Mouse (Mus musculus): ENCODE data around the gene Aars2.

Aars2 gene

DNA sequence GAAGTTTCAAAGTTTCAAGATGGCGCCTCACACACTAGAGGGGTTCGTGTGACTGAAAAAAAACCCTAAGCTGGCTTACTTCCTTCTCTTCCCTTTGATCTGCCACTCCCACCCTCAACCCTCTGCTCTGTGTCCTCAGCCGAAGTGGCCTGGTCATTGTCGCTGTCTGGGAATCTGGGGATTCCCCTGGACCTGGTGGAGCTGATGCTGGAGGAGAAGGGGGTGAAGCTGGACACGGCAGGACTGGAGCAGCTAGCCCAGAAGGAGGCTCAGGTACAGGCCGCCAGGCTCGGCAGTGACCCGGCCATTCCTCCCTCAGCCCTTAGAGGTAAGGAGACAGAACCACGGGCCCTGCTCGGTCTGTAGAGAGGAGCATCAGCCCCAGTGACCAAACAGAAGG is 9.2 kb downstream of the Aars2 start:
- H3K27me3 ChIP-seq (ENCODE audit: control insufficient read depth, insufficient read depth, low read length, poor library complexity, severe bottlenecking): no peaks in the 10 kb centered on the region
- no peak for DNase-seq (ENCODE audit: low read depth, low spot score)
- H3K36me3 ChIP-seq (ENCODE audit: control insufficient read depth, insufficient read depth, low read length, poor library complexity, severe bottlenecking): no peaks in the 10 kb centered on the region; the same call in 1 of the 2 replicates

DNA sequence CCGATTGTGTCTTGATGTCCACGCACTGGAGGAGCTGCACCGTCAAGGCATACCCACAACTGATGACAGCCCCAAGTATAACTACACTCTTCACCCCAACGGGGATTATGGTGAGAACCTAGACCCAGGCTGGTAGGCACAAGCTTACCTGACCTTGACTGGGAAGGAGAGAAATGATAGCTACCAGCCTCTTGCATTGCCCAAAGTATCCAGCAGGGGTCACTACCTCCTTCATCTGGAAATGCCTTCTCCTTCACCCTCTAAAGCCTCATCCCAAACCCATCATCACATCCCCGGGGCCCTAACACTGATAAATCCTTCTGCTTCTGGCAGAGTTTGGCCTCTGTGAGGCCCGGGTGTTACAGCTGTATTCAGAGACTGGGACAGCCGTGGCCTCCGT is 9.8 kb downstream of the Aars2 start:
- Histone ChIP-seq H3K27me3 (ENCODE audit: control insufficient read depth, insufficient read depth, low read length, poor library complexity, severe bottlenecking) (no peaks in the 10 kb centered on the region), H3K36me3 (ENCODE audit: control insufficient read depth, insufficient read depth, low read length, poor library complexity, severe bottlenecking) (no peaks in the 10 kb centered on the region; the same call in 1 of the 2 replicates)
- DNase-seq (ENCODE audit: low read depth, low spot score): peak; percentile 86

DNA sequence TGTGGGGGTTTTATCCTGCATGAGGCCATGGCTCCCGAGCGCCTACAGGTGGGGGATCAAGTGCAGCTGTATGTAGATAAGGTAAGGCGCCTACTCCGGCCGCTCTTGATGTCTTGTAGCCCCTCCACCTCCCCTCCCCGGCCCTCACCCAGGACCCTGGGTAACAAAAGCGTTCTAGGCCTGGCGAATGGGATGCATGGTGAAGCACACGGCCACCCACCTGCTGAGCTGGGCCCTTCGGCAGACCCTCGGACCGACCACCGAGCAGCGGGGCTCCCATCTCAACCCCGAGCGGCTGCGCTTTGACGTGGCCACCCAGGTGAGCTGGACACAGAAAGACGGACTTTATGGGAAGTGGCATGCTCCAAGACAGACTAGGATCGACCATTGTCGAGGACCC is 10.5 kb downstream of the Aars2 start:
- DNase-seq (ENCODE audit: low read depth, low spot score): no peak
- Histone ChIP-seq H3K27me3 (ENCODE audit: control insufficient read depth, insufficient read depth, low read length, poor library complexity, severe bottlenecking) (no peaks in the 10 kb centered on the region), H3K36me3 (ENCODE audit: control insufficient read depth, insufficient read depth, low read length, poor library complexity, severe bottlenecking) (no peaks in the 10 kb centered on the region; the same call in 1 of the 2 replicates)

DNA sequence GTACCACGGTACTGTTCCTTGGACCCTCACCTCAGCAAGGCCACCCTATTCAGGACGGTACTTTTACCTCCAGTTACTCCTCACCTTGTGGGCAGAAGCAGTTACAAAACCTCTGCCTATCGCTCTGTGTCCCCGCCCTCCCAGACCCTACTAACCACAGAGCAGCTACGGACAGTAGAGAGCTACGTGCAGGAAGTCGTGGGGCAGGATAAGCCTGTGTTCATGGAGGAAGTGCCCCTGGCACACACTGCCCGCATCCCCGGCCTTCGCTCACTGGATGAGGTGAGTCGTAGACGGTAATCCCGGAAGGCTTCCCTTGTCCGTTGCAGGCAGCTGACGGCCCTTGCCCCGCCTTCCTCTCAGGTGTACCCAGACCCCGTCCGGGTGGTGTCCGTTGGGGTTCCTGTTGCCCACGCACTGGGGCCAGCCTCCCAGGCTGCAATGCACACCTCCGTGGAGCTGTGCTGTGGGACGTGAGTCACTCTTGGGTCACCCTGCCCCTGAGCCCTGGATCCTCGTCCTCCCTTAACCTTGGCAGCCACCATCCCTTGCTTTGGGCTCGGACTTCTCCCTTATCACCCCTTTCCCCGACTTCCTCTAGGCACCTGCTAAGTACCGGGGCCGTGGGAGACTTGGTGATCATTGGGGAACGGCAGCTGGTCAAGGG is 11.0 kb downstream of the Aars2 start:
- no peaks in the 10 kb centered on the region; the same call in 1 of the 2 replicates for H3K36me3 ChIP-seq (ENCODE audit: control insufficient read depth, insufficient read depth, low read length, poor library complexity, severe bottlenecking)
- H3K27me3 ChIP-seq (ENCODE audit: control insufficient read depth, insufficient read depth, low read length, poor library complexity, severe bottlenecking): no peaks in the 10 kb centered on the region
- no peak for DNase-seq (ENCODE audit: low read depth, low spot score)

DNA sequence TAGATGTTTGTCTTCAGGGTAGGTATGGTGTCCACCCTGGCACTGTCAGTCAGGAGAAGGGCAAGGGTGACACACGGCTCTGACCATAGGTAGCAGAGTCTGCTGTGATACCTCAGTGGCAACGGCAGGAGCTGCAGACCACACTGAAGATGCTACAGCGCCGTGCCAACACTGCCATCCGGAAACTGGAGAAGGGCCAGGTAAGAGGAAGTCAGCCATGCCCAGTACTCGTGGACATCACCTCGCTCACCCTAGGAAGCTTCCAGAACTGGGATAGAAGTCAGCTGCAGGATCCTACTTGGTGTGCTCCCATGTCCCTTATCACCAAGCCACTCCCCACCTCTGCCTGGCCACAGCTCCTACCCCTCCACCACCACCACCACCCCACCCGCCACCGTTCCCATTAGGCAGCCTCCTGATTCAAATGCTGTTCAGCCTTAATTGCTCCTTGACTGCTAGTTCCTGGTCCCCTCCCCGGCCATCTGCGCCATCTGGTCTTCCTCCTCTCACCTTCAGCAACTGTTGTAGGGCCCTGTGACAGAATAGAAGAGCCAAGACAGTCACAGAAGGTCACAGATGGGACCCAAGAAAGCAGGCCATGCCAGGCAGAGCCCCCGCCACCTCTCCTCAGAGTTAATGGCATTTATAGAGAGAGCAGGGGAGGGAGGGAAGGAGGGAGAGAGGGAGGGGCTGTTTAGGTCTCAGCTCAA is 12.3 kb downstream of the Aars2 start:
- H3K27me3 ChIP-seq (ENCODE audit: control insufficient read depth, insufficient read depth, low read length, poor library complexity, severe bottlenecking): no peaks in the 10 kb centered on the region
- H3K36me3 ChIP-seq (ENCODE audit: control insufficient read depth, insufficient read depth, low read length, poor library complexity, severe bottlenecking): no peaks in the 10 kb centered on the region; the same call in 1 of the 2 replicates
- no peak for DNase-seq (ENCODE audit: low read depth, low spot score)

DNA sequence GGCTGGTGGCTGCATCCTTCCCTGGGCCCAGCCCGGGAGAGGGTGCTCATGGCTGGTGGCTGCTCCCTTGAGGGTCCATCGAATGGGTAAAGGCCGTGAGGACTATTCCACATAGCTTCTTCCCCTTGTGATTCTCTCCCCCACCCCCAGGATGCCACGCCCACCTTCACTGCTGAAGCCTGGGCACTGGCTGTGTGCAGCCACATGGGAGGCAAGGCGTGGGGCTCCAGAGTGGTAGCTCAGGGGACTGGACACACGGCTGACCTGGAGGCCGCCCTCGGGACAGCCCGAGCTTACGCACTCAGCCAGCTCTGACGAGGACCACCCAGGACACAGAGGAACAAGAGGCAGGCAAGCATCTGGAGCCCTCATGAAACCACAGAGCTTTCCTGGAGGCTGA is 13.5 kb downstream of the Aars2 start:
- no peaks in the 10 kb centered on the region for H3K27me3 ChIP-seq (ENCODE audit: control insufficient read depth, insufficient read depth, low read length, poor library complexity, severe bottlenecking)

DNA sequence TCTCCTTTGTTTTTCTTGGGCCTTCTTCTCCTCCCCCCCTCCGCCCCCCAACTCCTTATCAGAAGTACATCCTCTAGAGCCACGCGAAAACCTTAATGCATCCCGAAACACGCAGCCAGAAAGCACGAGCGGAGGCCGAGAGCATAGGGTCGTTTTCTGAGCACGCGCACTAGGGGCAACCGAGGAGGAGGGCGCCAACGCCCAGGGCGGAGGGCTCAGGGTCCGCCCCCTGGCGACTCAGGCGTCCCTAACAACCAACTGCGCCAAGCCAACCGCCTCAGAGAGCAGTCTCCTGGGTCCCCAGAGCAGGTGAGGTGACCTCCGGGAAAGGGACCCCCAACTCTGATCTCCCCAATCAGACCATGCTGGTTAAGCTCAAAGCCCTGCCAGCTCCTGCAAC is 16.6 kb downstream of the Aars2 start, which contains the start of gene Tcte1:
Gene Tcte1 (plus strand): TSS at position 172 of the 400 bp plus-strand sequence.
- Histone ChIP-seq H3K36me3 (ENCODE audit: control insufficient read depth, insufficient read depth, low read length, poor library complexity, severe bottlenecking) (no peaks in the 10 kb centered on the region; the same call in 1 of the 2 replicates), H3K27me3 (ENCODE audit: control insufficient read depth, insufficient read depth, low read length, poor library complexity, severe bottlenecking) (no peaks in the 10 kb centered on the region)
- no peak for DNase-seq (ENCODE audit: low read depth, low spot score)

More for the DNA sequence above, 13.5 kb downstream of the Aars2 start:
- no peaks in the 10 kb centered on the region; the same call in 1 of the 2 replicates for H3K36me3 ChIP-seq (ENCODE audit: control insufficient read depth, insufficient read depth, low read length, poor library complexity, severe bottlenecking)
- no peak for DNase-seq (ENCODE audit: low read depth, low spot score)

DNA sequence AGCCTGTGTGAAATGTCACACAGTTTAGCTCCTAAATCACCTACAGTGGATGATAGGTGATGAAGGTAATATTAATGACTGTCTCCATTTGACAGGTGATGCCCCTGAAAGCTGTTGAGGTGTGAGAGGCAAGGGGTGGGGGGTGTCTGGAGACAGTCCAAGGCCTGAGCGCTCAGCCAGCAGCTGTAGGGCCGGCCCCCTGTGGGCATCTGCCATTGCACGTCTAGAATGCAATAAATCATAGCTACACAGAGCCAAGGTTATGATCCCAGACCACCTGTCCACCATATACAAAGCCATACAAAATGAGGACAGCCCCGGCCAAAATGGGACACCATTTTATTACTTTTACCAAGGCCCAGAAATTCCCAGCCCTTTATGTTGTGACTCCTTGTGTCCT is 18.3 kb downstream of the Aars2 start:
- DNase-seq (ENCODE audit: low read depth, low spot score): no peak
- no peaks in the 10 kb centered on the region for H3K36me3 ChIP-seq (ENCODE audit: control insufficient read depth, insufficient read depth, low read length, poor library complexity, severe bottlenecking)

DNA sequence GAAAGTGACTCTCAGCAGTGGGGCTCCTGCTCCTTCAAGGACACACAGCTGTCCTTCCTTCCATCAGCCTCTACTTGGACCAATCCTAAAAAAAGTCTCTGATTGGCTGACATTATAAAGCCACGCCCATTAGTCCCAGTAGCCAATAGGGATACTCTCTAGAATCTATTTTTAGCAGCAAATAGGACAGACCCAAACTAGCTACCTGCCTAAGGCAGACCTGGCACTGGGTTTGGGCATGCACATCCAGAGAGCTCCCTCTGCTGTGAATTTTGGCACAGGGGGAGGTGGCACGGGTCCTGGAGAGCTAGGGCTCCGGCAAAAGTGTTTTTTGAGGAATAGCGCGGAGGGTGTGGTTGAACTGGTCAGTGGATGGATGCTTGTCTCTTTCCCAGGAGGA is 19.9 kb downstream of the Aars2 start:
- DNase-seq (ENCODE audit: low read depth, low spot score): no peak
- Histone ChIP-seq H3K27me3 (ENCODE audit: control insufficient read depth, insufficient read depth, low read length, poor library complexity, severe bottlenecking) (no peaks in the 10 kb centered on the region), H3K36me3 (ENCODE audit: control insufficient read depth, insufficient read depth, low read length, poor library complexity, severe bottlenecking) (no peaks in the 10 kb centered on the region)

More for the DNA sequence above, 18.3 kb downstream of the Aars2 start:
- no peaks in the 10 kb centered on the region for H3K27me3 ChIP-seq (ENCODE audit: control insufficient read depth, insufficient read depth, low read length, poor library complexity, severe bottlenecking)

DNA sequence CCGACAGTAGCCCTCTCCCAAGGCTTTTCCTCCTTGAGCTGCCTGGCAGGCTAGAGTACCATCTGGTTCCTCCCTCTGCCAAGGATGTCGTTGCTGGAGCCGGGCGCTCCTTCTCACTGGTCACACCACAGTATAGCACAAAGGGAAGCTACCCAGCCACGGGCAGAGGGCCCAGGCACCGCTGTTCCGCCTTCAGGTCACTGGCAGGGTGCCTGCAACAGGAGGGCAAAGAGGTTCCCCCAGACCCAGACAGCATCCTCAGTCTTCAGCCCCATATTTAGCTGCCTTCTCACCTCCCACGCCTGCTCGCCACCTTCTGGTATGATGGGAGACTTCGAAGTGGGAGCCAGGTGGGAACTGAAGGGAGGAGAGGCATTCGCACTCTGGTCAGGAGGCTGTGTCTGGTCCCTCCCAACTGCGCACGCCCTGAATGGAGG is 23.7 kb downstream of the Aars2 start:
- H3K27me3 ChIP-seq (ENCODE audit: control insufficient read depth, insufficient read depth, low read length, poor library complexity, severe bottlenecking): no peaks in the 10 kb centered on the region

DNA sequence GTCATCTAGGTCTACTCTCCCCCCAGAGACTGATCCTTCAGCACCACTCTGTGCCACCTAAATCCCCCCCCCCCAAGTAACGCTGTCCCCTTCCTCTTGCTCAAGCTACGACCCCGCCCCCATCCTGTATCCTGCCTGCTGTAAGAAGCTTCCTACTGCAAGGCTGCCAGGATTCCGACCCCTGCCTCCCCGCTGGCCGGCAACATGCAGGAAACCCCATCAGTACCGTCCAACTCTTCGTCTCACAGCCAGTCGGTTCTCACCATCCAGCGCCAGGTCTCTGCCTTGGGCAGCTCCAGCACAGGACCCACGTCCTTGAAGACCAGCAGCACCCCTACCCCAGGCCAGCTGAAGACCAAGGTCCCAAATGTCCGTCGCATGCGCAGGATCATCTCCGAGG is 26.3 kb downstream of the Aars2 start:
- no peak for DNase-seq (ENCODE audit: low read depth, low spot score)

More for the DNA sequence above, 23.7 kb downstream of the Aars2 start:
- H3K36me3 ChIP-seq (ENCODE audit: control insufficient read depth, insufficient read depth, low read length, poor library complexity, severe bottlenecking): no peaks in the 10 kb centered on the region
- no peak for DNase-seq (ENCODE audit: low read depth, low spot score)

DNA sequence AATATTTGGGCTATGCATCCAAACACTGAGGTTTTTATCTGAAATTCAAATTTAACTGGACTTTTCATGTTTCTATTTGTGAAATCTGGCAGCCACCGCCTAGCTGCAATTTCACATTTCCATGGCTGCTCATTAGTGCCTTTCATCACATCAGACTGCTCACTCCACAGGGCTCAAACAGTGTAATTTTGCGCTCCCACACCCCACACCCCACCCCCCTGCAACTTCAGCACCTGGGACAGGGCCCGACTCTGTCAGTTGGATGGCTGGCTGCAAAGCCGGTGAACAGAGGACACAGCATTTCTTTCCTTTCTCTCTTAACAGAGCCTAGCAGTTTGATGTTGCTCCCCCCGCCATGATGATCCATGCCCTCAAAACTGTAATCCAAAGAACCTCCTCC is 29.6 kb downstream of the Aars2 start:
- no peaks in the 10 kb centered on the region for H3K36me3 ChIP-seq (ENCODE audit: control insufficient read depth, insufficient read depth, low read length, poor library complexity, severe bottlenecking)
- no peaks in the 10 kb centered on the region for H3K27me3 ChIP-seq (ENCODE audit: control insufficient read depth, insufficient read depth, low read length, poor library complexity, severe bottlenecking)
- DNase-seq (ENCODE audit: low read depth, low spot score): peak; percentile 13

More for the DNA sequence above, 26.3 kb downstream of the Aars2 start:
- Histone ChIP-seq H3K27me3 (ENCODE audit: control insufficient read depth, insufficient read depth, low read length, poor library complexity, severe bottlenecking) (no peaks in the 10 kb centered on the region), H3K36me3 (ENCODE audit: control insufficient read depth, insufficient read depth, low read length, poor library complexity, severe bottlenecking) (no peaks in the 10 kb centered on the region)

DNA sequence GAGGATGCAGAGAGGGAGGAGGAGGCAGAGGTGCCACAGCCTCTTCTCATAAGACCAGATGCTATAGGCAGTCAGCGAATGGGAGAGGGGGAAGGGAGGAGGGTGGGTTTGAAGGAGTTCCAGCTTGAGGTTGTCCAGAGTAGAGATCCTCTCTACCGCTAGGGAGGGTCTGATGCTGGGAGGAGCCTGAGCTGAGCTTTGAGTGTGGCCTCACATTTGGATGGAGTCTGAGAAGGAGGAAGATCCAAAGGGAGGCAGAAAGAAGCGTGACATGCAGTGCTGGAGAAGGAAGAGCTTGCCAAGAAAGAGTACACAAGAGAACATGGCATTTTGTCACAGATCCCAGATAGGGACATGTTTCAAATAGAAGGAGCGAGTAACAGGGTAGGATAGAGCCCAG is 31.8 kb downstream of the Aars2 start:
- DNase-seq (ENCODE audit: low read depth, low spot score): no peak
- Histone ChIP-seq H3K27me3 (ENCODE audit: control insufficient read depth, insufficient read depth, low read length, poor library complexity, severe bottlenecking) (no peaks in the 10 kb centered on the region), H3K36me3 (ENCODE audit: control insufficient read depth, insufficient read depth, low read length, poor library complexity, severe bottlenecking) (no peaks in the 10 kb centered on the region)

DNA sequence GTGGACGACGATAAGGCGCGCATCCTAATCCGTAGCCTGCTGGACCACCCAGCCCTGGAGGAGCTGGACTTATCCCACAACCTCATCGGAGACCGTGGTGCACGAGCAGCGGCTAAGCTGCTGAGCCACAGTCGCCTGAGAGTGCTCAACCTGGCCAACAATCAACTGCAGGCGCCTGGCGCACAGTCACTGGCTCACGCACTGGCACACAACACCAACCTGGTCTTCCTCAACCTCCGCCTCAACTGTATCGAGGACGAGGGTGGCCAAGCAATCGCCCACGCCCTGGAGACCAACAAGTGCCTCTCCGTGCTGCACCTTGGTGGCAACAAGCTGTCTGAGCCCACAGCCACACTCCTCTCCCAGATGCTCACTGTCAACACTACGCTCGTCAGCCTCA is 33.0 kb downstream of the Aars2 start:
- no peaks in the 10 kb centered on the region for H3K36me3 ChIP-seq (ENCODE audit: control insufficient read depth, insufficient read depth, low read length, poor library complexity, severe bottlenecking)
- no peak for DNase-seq (ENCODE audit: low read depth, low spot score)
- H3K27me3 ChIP-seq (ENCODE audit: control insufficient read depth, insufficient read depth, low read length, poor library complexity, severe bottlenecking): no peaks in the 10 kb centered on the region

DNA sequence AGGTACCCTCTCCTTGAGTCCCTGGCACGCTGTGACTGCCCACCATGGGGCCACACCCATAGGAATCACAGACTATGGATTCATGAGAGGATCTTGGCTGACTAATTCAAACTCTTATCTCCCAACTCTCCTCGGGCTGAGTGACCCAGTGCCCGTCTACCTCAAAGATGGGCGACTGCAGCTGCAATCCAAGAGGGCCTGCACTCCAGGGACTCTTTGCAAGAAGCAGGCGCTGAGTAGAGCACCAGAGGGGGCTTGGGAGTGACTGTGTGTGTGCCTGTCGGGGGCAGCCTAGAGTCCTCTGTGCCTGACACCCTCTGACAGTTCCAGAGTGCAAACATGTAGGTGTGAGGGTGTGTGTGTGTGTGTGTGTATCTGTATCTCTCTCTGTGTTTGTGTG is 35.5 kb downstream of the Aars2 start:
- no peaks in the 10 kb centered on the region for H3K36me3 ChIP-seq (ENCODE audit: control insufficient read depth, insufficient read depth, low read length, poor library complexity, severe bottlenecking)
- DNase-seq (ENCODE audit: low read depth, low spot score): no peak
- H3K27me3 ChIP-seq (ENCODE audit: control insufficient read depth, insufficient read depth, low read length, poor library complexity, severe bottlenecking): peaks cover under 1% of the 10 kb centered on the region; the same call in 1 of the 2 replicates

Measured in splenic B cell, adult 2 months (primary cell).